In the genomic region with DNA sequence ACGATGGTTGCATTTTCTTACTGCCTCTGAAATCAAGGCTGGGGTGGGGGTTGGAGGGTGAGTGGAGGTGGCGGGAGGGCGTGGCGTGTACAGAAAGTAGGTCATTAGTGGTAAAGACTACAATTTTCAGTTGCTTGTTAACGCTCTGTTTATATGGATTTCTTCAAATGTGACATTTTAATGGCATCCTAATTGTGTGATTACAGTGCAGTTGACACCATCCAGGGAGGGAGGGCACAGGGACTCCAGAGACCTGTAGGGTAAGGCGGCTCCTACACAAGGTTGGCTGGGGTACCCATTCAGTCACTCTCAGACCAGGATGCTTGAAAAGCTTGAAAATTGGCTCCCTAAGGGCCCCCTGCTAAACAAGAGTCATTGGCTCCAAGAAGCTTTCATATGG, we compare ENCODE assay signal across 20 mouse cellular contexts.
DNase-seq lines count a peak whose midpoint lies in the region; ATAC-seq and TF ChIP-seq lines count a peak whose summit lies in the region.
"Had no signal": no experiment of that assay in that cellular context is flagged by ENCODE, and none has a peak within 500 bp of the region (broad histone marks: within the 10 kb centered on the region; RNA-seq: fewer than 3 reads in every experiment).

No protein-coding gene starts in this region.

- ATAC-seq in stomach, embryonic 16.5 days (ENCODE audit: insufficient read depth, low FRiP score) = no peak
- no peak for ATAC-seq in stomach, postnatal 0 days (ENCODE audit: low FRiP score, low TSS enrichment)
- ATAC-seq: Patski had no signal

- H3K9ac ChIP-seq in stomach, embryonic 16.5 days (ENCODE audit: low read length) = no peak overlapping the region
- H3K9ac ChIP-seq in stomach, postnatal 0 days (ENCODE audit: low read length) = no peak overlapping the region
- H3K9ac ChIP-seq: midbrain, embryonic 12.5 days; neural tube, embryonic 13.5 days; stomach, embryonic 15.5 days had no signal

- H3K9me3 ChIP-seq in stomach, embryonic 16.5 days (replicated peaks; ENCODE audit: control insufficient read depth, low read length) = no peaks in the 10 kb centered on the region
- no peaks in the 10 kb centered on the region for H3K9me3 ChIP-seq in stomach, postnatal 0 days (ENCODE audit: control insufficient read depth, low read length)
- H3K9me3 ChIP-seq: midbrain, embryonic 12.5 days; neural tube, embryonic 13.5 days; stomach, embryonic 15.5 days had no signal

- H3K4me3 ChIP-seq in stomach, embryonic 16.5 days (replicated peaks; ENCODE audit: low read length) = no peak overlapping the region
- H3K4me3 ChIP-seq in stomach, postnatal 0 days (ENCODE audit: low read depth, low read length) = no peak overlapping the region
- H3K4me3 ChIP-seq: erythroblast, embryonic 14.5 days; midbrain, embryonic 12.5 days; neural tube, embryonic 13.5 days; stomach, embryonic 15.5 days had no signal

- H3K4me1 ChIP-seq in stomach, embryonic 16.5 days (ENCODE audit: control insufficient read depth, insufficient read depth, low read length) = no peaks in the 10 kb centered on the region; the same call in 1 of the 2 replicates
- H3K4me1 ChIP-seq in stomach, postnatal 0 days (replicated peaks; ENCODE audit: control insufficient read depth, insufficient read depth) = no peaks in the 10 kb centered on the region

- no peak for TF ChIP-seq EP300 in stomach, postnatal 0 days (optimal IDR thresholded peaks at IDR 0.05)

- H3K27me3 ChIP-seq in stomach, embryonic 16.5 days (ENCODE audit: control insufficient read depth, insufficient read depth, low read length) = no peaks in the 10 kb centered on the region
- no peaks in the 10 kb centered on the region for H3K27me3 ChIP-seq in stomach, postnatal 0 days (ENCODE audit: control insufficient read depth, insufficient read depth, low read length)
- H3K27me3 ChIP-seq: midbrain, embryonic 12.5 days; neural tube, embryonic 13.5 days; Patski; stomach, embryonic 15.5 days had no signal

- TF ChIP-seq CTCF in stomach, postnatal 0 days (IDR thresholded peaks at IDR 0.05; ENCODE audit: low read depth) = no peak

- WGBS in stomach, embryonic 16.5 days = 49% methylated on average over 6 of the region's 6 CpGs
- WGBS in stomach, postnatal 0 days = 43% methylated on average over 6 of the region's 6 CpGs

- H3K27ac ChIP-seq in stomach, embryonic 16.5 days (ENCODE audit: low read length) = 0 out of 2 replicates have a peak overlapping the region, but pooled peaks have one; percentile 7
- H3K27ac ChIP-seq in stomach, postnatal 0 days (replicated peaks) = no peak overlapping the region
- H3K27ac ChIP-seq: midbrain, embryonic 12.5 days; neural tube, embryonic 13.5 days had no signal

- DNase-seq in cerebellum, postnatal 10 days = peak; percentile 49 to 59
- no peak for DNase-seq in cerebellum, adult 18-20 months
- no peak for DNase-seq in stomach, postnatal 0 days (ENCODE audit: low spot score)
- peak; percentile 35 for DNase-seq in forelimb bud, embryonic 11.5 days (ENCODE audit: low read depth, low spot score)
- no peak for DNase-seq in layer of hippocampus, adult 9-11 months
- DNase-seq in left cerebral cortex, adult 11 months (ENCODE audit: low spot score) = no peak
- no peak for DNase-seq in frontal cortex, postnatal 36 days (ENCODE audit: low spot score in 2 of 2)
- DNase-seq: adrenal gland, adult 8-10 months; cerebellum, postnatal 25 days; gastrocnemius, postnatal 36 days; kidney, adult 9 months; kidney, postnatal 36 days; liver; lung, postnatal 10 days had no signal

- H3K4me2 ChIP-seq in stomach, embryonic 16.5 days (ENCODE audit: low read depth, low read length) = no peak overlapping the region
- no peak overlapping the region for H3K4me2 ChIP-seq in stomach, postnatal 0 days (replicated peaks; ENCODE audit: low read depth)
- H3K4me2 ChIP-seq: midbrain, embryonic 12.5 days; neural tube, embryonic 13.5 days; stomach, embryonic 15.5 days had no signal

- H3K36me3 ChIP-seq in stomach, embryonic 16.5 days (ENCODE audit: control insufficient read depth, insufficient read depth, low read length) = no peaks in the 10 kb centered on the region
- no peaks in the 10 kb centered on the region for H3K36me3 ChIP-seq in stomach, postnatal 0 days (ENCODE audit: control insufficient read depth, insufficient read depth, low read length)
- H3K36me3 ChIP-seq: midbrain, embryonic 12.5 days; neural tube, embryonic 13.5 days; stomach, embryonic 15.5 days had no signal

Comparison
In these comparisons a context has a peak if more than half of its experiments do, and no peak if none do; other contexts are left out.
1. DNase-seq: peak in cerebellum, postnatal 10 days (2 of 2) and forelimb bud, embryonic 11.5 days (single experiment); none in cerebellum, adult 18-20 months (0 of 2), stomach, postnatal 0 days (single experiment), layer of hippocampus, adult 9-11 months (single experiment), left cerebral cortex, adult 11 months (single experiment) and frontal cortex, postnatal 36 days (0 of 2).